Mouse (Mus musculus): Measurements from ENCODE around the gene Polr3k. TPM values are rescaled to one million over a fixed set of nuclear protein-coding genes. Genes with fewer than 3 reads are reported as not detected.

Gene Polr3k
- total RNA-seq (2021) (10 to 100 TPM; 15.8 to 20.1 TPM), polyA plus RNA-seq (2012; rRNA removed) (0.94 and 1.9 TPM in 2 replicates)
- long read RNA-seq, transcript Polr3k-201 (3 exons, 2,948 nt): major isoform, 20 of 23 reads
- long read RNA-seq, partial matches to known transcripts: 2 of 23 reads
- long read RNA-seq, other reads (novel, unspliced or antisense): 1 of 23 reads

GRCm38 (mm10) chr2:181863791-181864535 lies at the start of gene Polr3k:
Gene Polr3k (plus strand): TSS chr2:181864337.
- DNase-seq: peak; percentile 97

- DNase-seq: no peak
Observed at GRCm38 (mm10) chr2:181829032-181829650, 35.0 kb upstream of the Polr3k start.

- DNase-seq: peak; percentile 17
Observed at GRCm38 (mm10) chr2:181832745-181833144, 31.4 kb upstream of the Polr3k start.

GRCm38 (mm10) chr2:181837372-181838292 lies 26.5 kb upstream of the Polr3k start, which contains the start of gene Pcmtd2:
Gene Pcmtd2 (plus strand): TSS chr2:181837854.
- peak; percentile 94 for DNase-seq

GRCm38 (mm10) chr2:181838293-181838680 lies 25.9 kb upstream of the Polr3k start:
- peak; percentile 22 for DNase-seq

GRCm38 (mm10) chr2:181845709-181846394 lies 18.3 kb upstream of the Polr3k start:
- DNase-seq: peak; percentile 38

GRCm38 (mm10) chr2:181864536-181864860 lies 361 bp downstream of the Polr3k start:
- DNase-seq: no peak

- peak; percentile 60 for DNase-seq
Observed at GRCm38 (mm10) chr2:181866931-181867330, 2.8 kb downstream of the Polr3k start.

- no peak for DNase-seq
Observed at GRCm38 (mm10) chr2:181871039-181871438, 6.9 kb downstream of the Polr3k start.

GRCm38 (mm10) chr2:181878903-181879302 lies 14.8 kb downstream of the Polr3k start:
- DNase-seq: no peak

GRCm38 (mm10) chr2:181883022-181883749 lies 19.0 kb downstream of the Polr3k start:
- DNase-seq: no peak

GRCm38 (mm10) chr2:181917861-181918260 lies 53.7 kb downstream of the Polr3k start:
- no peak for DNase-seq

GRCm38 (mm10) chr2:181918501-181918900 lies 54.4 kb downstream of the Polr3k start:
- no peak for DNase-seq

Other genes starting within 250 kb of the Polr3k start
- gene Gm29797, start 207.3 kb upstream of the Polr3k start, total RNA-seq (2021): under 1 TPM in 1 of 2 experiments, not detected in 1; 0.55 TPM
- 0.47 TPM in 1 of 2 replicates, not detected in the other for gene Gm29797, start 207.3 kb upstream of the Polr3k start, polyA plus RNA-seq (2012; rRNA removed)
- gene Sox18, start 192.7 kb upstream of the Polr3k start, total RNA-seq (2021): 10 to 100 TPM; 20.3 to 34.7 TPM
- 164 and 223 TPM in 2 replicates for gene Sox18, start 192.7 kb upstream of the Polr3k start, polyA plus RNA-seq (2012; rRNA removed)
- 1 to 10 TPM; 6.6 to 7.8 TPM for gene Tcea2, start 184.0 kb upstream of the Polr3k start, total RNA-seq (2021)
- gene Tcea2, start 184.0 kb upstream of the Polr3k start, polyA plus RNA-seq (2012; rRNA removed): 10.1 and 10.6 TPM in 2 replicates
- 10 to 100 TPM; 21.4 to 31.1 TPM for gene Rgs19, start 170.4 kb upstream of the Polr3k start, total RNA-seq (2021)
- gene Rgs19, start 170.4 kb upstream of the Polr3k start, polyA plus RNA-seq (2012; rRNA removed): 61.2 and 67.3 TPM in 2 replicates
- gene Lkaaear1, start 165.9 kb upstream of the Polr3k start, total RNA-seq (2021): not detected
- gene Lkaaear1, start 165.9 kb upstream of the Polr3k start, polyA plus RNA-seq (2012; rRNA removed): not detected in 2 replicates
- 1 to 10 TPM; 1.0 to 3.7 TPM for gene Oprl1, start 149.3 kb upstream of the Polr3k start, total RNA-seq (2021)
- 1.3 and 1.6 TPM in 2 replicates for gene Oprl1, start 149.3 kb upstream of the Polr3k start, polyA plus RNA-seq (2012; rRNA removed)
- gene Myt1, start 101.0 kb upstream of the Polr3k start, total RNA-seq (2021): 1 to 10 TPM; 2.6 to 5.0 TPM
- gene Myt1, start 101.0 kb upstream of the Polr3k start, polyA plus RNA-seq (2012; rRNA removed): 0.91 and 0.99 TPM in 2 replicates
- gene Pcmtd2, start 26.5 kb upstream of the Polr3k start, total RNA-seq (2021): 10 to 100 TPM; 48.0 to 69.7 TPM
- gene Pcmtd2, start 26.5 kb upstream of the Polr3k start, polyA plus RNA-seq (2012; rRNA removed): 18.3 and 21.5 TPM in 2 replicates
- not detected for gene Gm14496, start 126.8 kb downstream of the Polr3k start, total RNA-seq (2021)
- gene Gm14496, start 126.8 kb downstream of the Polr3k start, polyA plus RNA-seq (2012; rRNA removed): not detected in 2 replicates

All from adrenal gland, adult 2 months (tissue).